ENCODE assay signal across 8 mouse cellular contexts in the genomic region with DNA sequence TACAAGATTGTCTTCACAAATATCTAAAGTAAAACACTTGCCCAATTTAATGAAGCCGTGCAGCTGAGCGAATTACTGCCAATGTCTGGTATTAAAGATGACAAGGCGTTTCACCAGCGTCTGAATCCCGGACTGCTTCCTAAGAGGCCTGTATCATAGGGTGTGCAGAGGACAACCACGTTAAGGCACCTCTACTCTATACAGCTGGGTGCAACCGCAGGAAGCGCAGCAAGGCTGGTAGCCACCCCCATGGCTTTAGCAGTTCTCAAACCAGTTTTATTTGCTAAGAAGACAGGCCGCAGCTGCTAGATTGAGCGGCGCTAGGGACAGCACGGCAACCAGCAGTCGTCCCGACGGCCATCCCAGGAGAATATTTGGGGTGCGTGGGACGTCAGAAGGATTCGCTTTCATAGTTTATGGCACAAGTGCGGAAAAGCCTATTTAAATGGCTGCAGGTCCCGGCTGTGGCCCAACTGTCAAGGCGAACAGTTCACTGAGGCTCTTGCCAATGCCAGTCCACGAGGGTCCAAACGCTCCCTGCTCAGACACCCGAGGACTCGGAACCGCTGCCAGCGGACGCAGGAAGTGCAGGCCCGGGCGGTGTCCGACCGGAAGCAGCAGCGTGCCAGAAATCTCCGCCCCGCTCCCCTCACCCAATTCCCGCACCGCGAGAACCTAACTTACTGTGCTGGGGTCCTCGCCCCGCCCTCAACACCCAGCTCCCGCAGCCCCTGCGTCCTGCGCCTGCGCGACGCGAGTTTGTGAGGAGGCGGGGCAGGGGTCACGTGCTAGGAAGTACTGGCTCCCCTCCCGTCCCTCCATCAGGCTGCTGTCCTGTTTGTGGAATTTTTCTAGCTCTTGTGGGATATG. TPM values are rescaled to one million over a fixed set of nuclear protein-coding genes. Genes with fewer than 3 reads are reported as not detected.
DNase-seq lines count a peak whose midpoint lies in the region; ATAC-seq lines count a peak whose summit lies in the region.

A gene (minus strand): TSS at position 746 of the 870 bp plus-strand sequence.

- peak within 1 kb of the TSS; percentile 70 for H3K4me3 ChIP-seq in hindbrain, embryonic 13.5 days

- H3K4me1 ChIP-seq in hindbrain, embryonic 13.5 days (replicated peaks): peaks cover 19% of the 10 kb centered on the region

- ATAC-seq in hindbrain, embryonic 13.5 days (ENCODE audit: low FRiP score): peak; percentile 100

- H3K9me3 ChIP-seq in hindbrain, embryonic 13.5 days: no peaks in the 10 kb centered on the region

- peak within 1 kb of the TSS; percentile 89 for H3K9ac ChIP-seq in hindbrain, embryonic 13.5 days

- peak within 1 kb of the TSS; percentile 69 for H3K4me2 ChIP-seq in hindbrain, embryonic 13.5 days

- peaks cover 3% of the 10 kb centered on the region; the same call in 1 of the 2 replicates for H3K27me3 ChIP-seq in hindbrain, embryonic 13.5 days

- no peaks in the 10 kb centered on the region; the same call in 1 of the 2 replicates for H3K36me3 ChIP-seq in hindbrain, embryonic 13.5 days

- peak; percentile 99 for DNase-seq in NIH3T3 (ENCODE audit: low read depth)
- DNase-seq in cerebellum, postnatal 10 days: peak; percentile 98 to 99
- DNase-seq in frontal cortex, postnatal 14 days (ENCODE audit: low spot score in 2 of 2): peak; percentile 93 to 96
- DNase-seq in layer of hippocampus, postnatal 25 days (ENCODE audit: extremely low spot score in 1 of 2, low spot score in 1 of 2): peak; percentile 85 to 86
- peak; percentile 97 for DNase-seq in lung, postnatal 25 days (ENCODE audit: low spot score)
- DNase-seq in retina, embryonic 14.5 days (ENCODE audit: low spot score): peak; percentile 98
- DNase-seq in thymus, postnatal 4 days: peak; percentile 98

- WGBS in hindbrain, embryonic 13.5 days: 2% methylated on average over 50 of the region's 50 CpGs

- peak within 1 kb of the TSS; percentile 96 for H3K27ac ChIP-seq in hindbrain, embryonic 13.5 days

RNA-seq across cellular contexts. Expression of the gene that starts here (rescaled TPM):
- 18.5 and 18.7 TPM in 2 replicates for polyA plus RNA-seq in hindbrain, embryonic 13.5 days (2015; fragmentation: Nextera tagmentation; extraction: Ambion mirVana)
- total RNA-seq in layer of hippocampus, postnatal 25 days (2021): 10 to 100 TPM; 17.0 TPM

Comparison
In these comparisons a context has a peak if more than half of its experiments do, and no peak if none do; other contexts are left out.
1. Peak in every context shown above with its lines: DNase-seq, ATAC-seq, H3K4me3 ChIP-seq and H3K27ac ChIP-seq.